Mouse (Mus musculus) hindbrain, embryonic 16.5 days (tissue): ENCODE data around the gene Szrd1. TPM values are rescaled to one million over a fixed set of nuclear protein-coding genes. Genes with fewer than 3 reads are reported as not detected.

ENCODE experiments used
- ATAC-seq: fragments of 200-750 bp; cut with Nextera tagmentation; 2 replicates; pipeline ENCODE4 v1.8.0; 2017; ENCODE audit warnings: moderate TSS enrichment, moderate library complexity
- H3K27ac ChIP-seq: fragments of 300-500 bp; sonication (generic); 2 replicates; pipeline ENCODE4 v1.5.1; 2014; ENCODE audit warnings: low read depth, mild to moderate bottlenecking, control low read depth, low read length, moderate library complexity
- H3K27me3 ChIP-seq: fragments of 300-500 bp; sonication (generic); replicated peaks from 2 replicates; pipeline ENCODE4 v1.6.1; 2014; ENCODE audit warnings: low read length; ENCODE audit not compliant: control insufficient read depth, insufficient read depth
- H3K36me3 ChIP-seq: fragments of 300-500 bp; sonication (generic); 2 replicates; pipeline ENCODE4 v1.6.1; 2014; ENCODE audit warnings: mild to moderate bottlenecking, low read length, moderate library complexity, mixed read lengths; ENCODE audit not compliant: control insufficient read depth, insufficient read depth
- H3K4me1 ChIP-seq: fragments of 300-500 bp; sonication (generic); 2 replicates; pipeline ENCODE4 v1.6.1; 2014; ENCODE audit warnings: low read depth, low read length; ENCODE audit not compliant: control insufficient read depth, insufficient read depth
- H3K4me2 ChIP-seq: fragments of 300-500 bp; sonication (generic); 2 replicates; pipeline ENCODE4 v1.6.1; 2014; ENCODE audit warnings: mild to moderate bottlenecking, low read length, control low read depth, moderate library complexity
- H3K4me3 ChIP-seq: fragments of 300-500 bp; sonication (generic); 2 replicates; pipeline ENCODE4 v1.5.1; 2014; ENCODE audit warnings: mild to moderate bottlenecking, low read length, control low read depth, moderate library complexity
- H3K9ac ChIP-seq: fragments of 300-500 bp; sonication (generic); 2 replicates; pipeline ENCODE4 v1.6.1; 2014; ENCODE audit warnings: low read depth, mild to moderate bottlenecking, control low read depth, low read length, moderate library complexity
- H3K9me3 ChIP-seq: fragments of 300-500 bp; sonication (generic); 2 replicates; pipeline ENCODE4 v1.6.1; 2014; ENCODE audit warnings: mild to moderate bottlenecking, low read length, moderate library complexity; ENCODE audit not compliant: control insufficient read depth
- WGBS: fragments of 180-500 bp; shearing (Covaris S2); extraction: QIAGEN DNeasy Blood & Tissue Kit; methylation state at CpG from one replicate; pipeline ENCODE4 v1.1.7; 2014; 5-methylcytosine and 5-hydroxymethylcytosine counted together
- polyA plus RNA-seq: library from polyadenylated mRNA; unstranded; fragments of >200 nt; fragmentation: Nextera tagmentation; extraction: Ambion mirVana; gene quantifications from 2 replicates; pipeline ENCODE4 v1.2.1, GENCODE M21; 2015

The Szrd1 gene
- polyA plus RNA-seq, 1 experiment from 2014 or later = 22.4 TPM

GRCm38 (mm10) chr4:141131531-141132061 lies 8.0 kb downstream of the Szrd1 start:
- peak overlapping the region; percentile 62 for H3K27ac ChIP-seq
- H3K9me3 ChIP-seq = no peaks in the 10 kb centered on the region
- H3K4me3 ChIP-seq = no peak overlapping the region
- 0 out of 2 replicates have a peak, but pooled peaks have one; percentile 26 for ATAC-seq
- H3K4me1 ChIP-seq = peaks cover 37% of the 10 kb centered on the region
- no peaks in the 10 kb centered on the region for H3K27me3 ChIP-seq
- no peak overlapping the region for H3K9ac ChIP-seq
- 32% methylated on average over 5 of the region's 5 CpGs for WGBS
- no peaks in the 10 kb centered on the region for H3K36me3 ChIP-seq
- no peak overlapping the region for H3K4me2 ChIP-seq

GRCm38 (mm10) chr4:141130704-141131342 lies 8.8 kb downstream of the Szrd1 start:
- no peaks in the 10 kb centered on the region for H3K36me3 ChIP-seq
- H3K4me2 ChIP-seq = no peak overlapping the region
- no peaks in the 10 kb centered on the region for H3K9me3 ChIP-seq
- H3K27ac ChIP-seq = peak overlapping the region; percentile 62
- no peaks in the 10 kb centered on the region for H3K27me3 ChIP-seq
- ATAC-seq = no peak
- H3K4me1 ChIP-seq = peaks cover 29% of the 10 kb centered on the region
- no peak overlapping the region for H3K4me3 ChIP-seq
- H3K9ac ChIP-seq = no peak overlapping the region
- WGBS = 80% methylated on average over 6 of the region's 6 CpGs

GRCm38 (mm10) chr4:141129190-141129710 lies 10.3 kb downstream of the Szrd1 start:
- H3K27ac ChIP-seq = no peak overlapping the region
- 69% methylated on average over 6 of the region's 6 CpGs for WGBS
- H3K4me3 ChIP-seq = no peak overlapping the region
- H3K4me1 ChIP-seq = peaks cover 20% of the 10 kb centered on the region
- no peak for ATAC-seq
- no peaks in the 10 kb centered on the region for H3K36me3 ChIP-seq
- no peak overlapping the region for H3K9ac ChIP-seq
- H3K4me2 ChIP-seq = no peak overlapping the region
- no peaks in the 10 kb centered on the region for H3K27me3 ChIP-seq
- H3K9me3 ChIP-seq = no peaks in the 10 kb centered on the region

DNA sequence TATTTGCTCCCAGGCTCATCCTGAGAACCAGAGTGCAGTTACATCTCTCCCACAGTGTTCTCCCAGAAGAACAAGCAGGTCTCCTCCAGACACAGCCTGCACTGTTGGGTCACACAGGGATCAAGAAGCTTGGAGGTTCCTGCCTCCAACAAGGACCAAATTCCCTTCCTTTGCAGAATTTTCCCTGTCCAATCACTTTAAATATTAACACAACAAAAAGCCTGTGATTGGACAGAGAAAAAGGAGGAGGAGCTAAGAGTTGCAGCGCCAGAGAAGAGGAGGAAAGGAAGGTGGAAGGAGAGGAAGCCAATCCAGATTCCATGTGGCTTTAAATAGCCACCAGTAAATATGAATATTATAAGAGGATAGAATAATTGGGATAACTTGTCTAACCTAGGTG lies 16.5 kb downstream of the Szrd1 start:
- Histone ChIP-seq H3K27ac (no peak overlapping the region), H3K9me3 (no peaks in the 10 kb centered on the region), H3K4me3 (no peak overlapping the region), H3K9ac (no peak overlapping the region), H3K4me1 (peaks cover 14% of the 10 kb centered on the region), H3K27me3 (no peaks in the 10 kb centered on the region), H3K36me3 (no peaks in the 10 kb centered on the region), H3K4me2 (no peak overlapping the region)
- no peak for ATAC-seq
- 29% methylated on average over 1 of the region's 1 CpGs for WGBS

DNA sequence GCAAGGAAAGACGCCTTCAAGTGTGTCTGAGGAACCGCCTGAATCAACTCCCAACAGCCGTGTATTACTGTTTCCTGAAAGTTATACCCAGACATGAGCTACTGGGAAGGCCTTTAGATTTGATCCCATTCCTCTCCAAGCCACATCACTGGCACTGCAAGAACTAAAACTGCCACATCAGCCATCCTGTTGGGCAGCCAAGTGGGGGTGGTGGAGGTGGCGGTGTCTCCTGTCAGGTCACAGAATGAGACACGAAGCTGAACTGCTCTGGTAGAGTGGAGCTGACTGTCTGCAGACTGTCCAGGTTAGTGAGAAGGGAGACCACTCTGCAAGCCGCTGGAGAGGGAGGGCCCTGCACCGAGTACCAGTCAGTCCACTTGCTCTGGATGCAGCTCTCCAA lies 16.9 kb downstream of the Szrd1 start:
- 88% methylated on average over 7 of the region's 7 CpGs for WGBS
- no peaks in the 10 kb centered on the region for H3K27me3 ChIP-seq
- H3K36me3 ChIP-seq = no peaks in the 10 kb centered on the region
- H3K4me2 ChIP-seq = no peak overlapping the region
- no peaks in the 10 kb centered on the region for H3K9me3 ChIP-seq
- H3K4me3 ChIP-seq = no peak overlapping the region
- H3K9ac ChIP-seq = no peak overlapping the region
- H3K27ac ChIP-seq = no peak overlapping the region
- ATAC-seq = no peak
- peaks cover 14% of the 10 kb centered on the region for H3K4me1 ChIP-seq

- no peak overlapping the region for H3K27ac ChIP-seq
- peaks cover 14% of the 10 kb centered on the region for H3K4me1 ChIP-seq
- H3K27me3 ChIP-seq = no peaks in the 10 kb centered on the region
- H3K36me3 ChIP-seq = peaks cover 3% of the 10 kb centered on the region; the same call in 1 of the 2 replicates
- no peak overlapping the region for H3K4me3 ChIP-seq
- no peaks in the 10 kb centered on the region for H3K9me3 ChIP-seq
- H3K4me2 ChIP-seq = no peak overlapping the region
- H3K9ac ChIP-seq = no peak overlapping the region
- WGBS = 21% methylated on average over 11 of the region's 11 CpGs
- ATAC-seq = peak; percentile 57; the same call in 1 of the 2 replicates
Measured at GRCm38 (mm10) chr4:141120700-141121099, 18.9 kb downstream of the Szrd1 start.

- H3K4me2 ChIP-seq = no peak overlapping the region
- H3K27ac ChIP-seq = no peak overlapping the region
- no peaks in the 10 kb centered on the region for H3K27me3 ChIP-seq
- peaks cover 14% of the 10 kb centered on the region for H3K4me1 ChIP-seq
- H3K9me3 ChIP-seq = no peaks in the 10 kb centered on the region
- no peak overlapping the region for H3K9ac ChIP-seq
- 62% methylated on average over 4 of the region's 4 CpGs for WGBS
- no peak overlapping the region for H3K4me3 ChIP-seq
- peaks cover 6% of the 10 kb centered on the region for H3K36me3 ChIP-seq
- no peak for ATAC-seq
Measured at GRCm38 (mm10) chr4:141118691-141119090, 20.9 kb downstream of the Szrd1 start.

DNA sequence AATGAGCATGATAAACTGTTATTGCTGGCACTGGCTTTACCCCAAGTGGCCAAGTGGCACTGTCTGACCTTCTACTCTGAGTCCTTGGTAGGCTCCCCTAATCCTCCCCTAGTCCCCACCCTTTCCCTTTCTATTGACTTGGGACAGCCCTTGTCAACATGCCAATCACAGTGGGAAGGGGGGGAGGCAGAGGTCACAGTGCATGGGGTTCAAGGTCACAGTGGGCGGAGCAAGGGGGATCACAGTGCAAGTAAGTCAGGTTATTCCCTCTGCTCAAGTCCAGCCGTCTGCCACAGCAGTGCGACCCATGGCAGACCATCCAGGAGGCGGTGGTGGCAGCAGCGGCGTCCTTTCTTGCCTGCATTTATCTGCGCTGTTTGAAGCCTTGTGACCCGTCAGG lies 24.2 kb downstream of the Szrd1 start:
- 71% methylated on average over 8 of the region's 8 CpGs for WGBS
- Histone ChIP-seq H3K27me3 (no peaks in the 10 kb centered on the region), H3K9me3 (no peaks in the 10 kb centered on the region), H3K4me2 (no peak overlapping the region), H3K4me1 (peaks cover 6% of the 10 kb centered on the region), H3K4me3 (no peak overlapping the region), H3K9ac (no peak overlapping the region), H3K27ac (peak overlapping the region; percentile 29; the same call in 1 of the 2 replicates), H3K36me3 (peaks cover 7% of the 10 kb centered on the region)
- no peak for ATAC-seq

DNA sequence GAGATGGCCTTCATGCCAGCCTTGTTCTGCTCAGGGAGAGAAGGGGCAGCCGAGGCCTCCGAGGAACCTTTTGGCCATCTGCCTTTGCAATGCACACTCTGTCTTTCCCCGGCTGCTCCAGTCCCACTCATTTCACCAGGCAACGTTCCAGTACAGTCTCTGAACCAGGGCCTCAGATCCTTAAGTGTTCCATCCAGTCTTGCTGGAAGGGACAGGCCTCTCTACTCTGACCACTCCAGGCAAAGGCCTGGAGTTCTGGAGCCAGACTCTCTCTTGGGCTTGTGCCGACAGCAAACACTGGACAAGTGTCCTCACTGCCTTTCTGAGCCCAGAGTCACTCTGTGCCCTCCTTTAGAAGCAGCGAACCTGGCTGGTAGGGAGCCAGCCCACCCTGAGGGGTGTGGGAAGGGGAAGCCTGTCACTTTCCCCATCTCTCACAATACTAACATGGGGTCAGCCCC lies 25.0 kb downstream of the Szrd1 start:
- H3K36me3 ChIP-seq = peaks cover 7% of the 10 kb centered on the region
- ATAC-seq = peak; percentile 74
- H3K27ac ChIP-seq = peak overlapping the region; percentile 71; the same call in 1 of the 2 replicates

More for the DNA sequence above, 25.0 kb downstream of the Szrd1 start:
- WGBS = 63% methylated on average over 6 of the region's 6 CpGs
- H3K9me3 ChIP-seq = no peaks in the 10 kb centered on the region
- no peaks in the 10 kb centered on the region for H3K27me3 ChIP-seq
- H3K4me2 ChIP-seq = no peak overlapping the region
- no peak overlapping the region for H3K4me3 ChIP-seq
- no peak overlapping the region; the same call in 1 of the 2 replicates for H3K9ac ChIP-seq
- peaks cover 6% of the 10 kb centered on the region for H3K4me1 ChIP-seq
